Mouse (Mus musculus): ENCODE data around the gene Sh3glb1. TPM values are rescaled to one million over a fixed set of nuclear protein-coding genes. Genes with fewer than 3 reads are reported as not detected.

Sh3glb1 gene
- polyA plus RNA-seq, 1 experiment = 253 TPM

DNA sequence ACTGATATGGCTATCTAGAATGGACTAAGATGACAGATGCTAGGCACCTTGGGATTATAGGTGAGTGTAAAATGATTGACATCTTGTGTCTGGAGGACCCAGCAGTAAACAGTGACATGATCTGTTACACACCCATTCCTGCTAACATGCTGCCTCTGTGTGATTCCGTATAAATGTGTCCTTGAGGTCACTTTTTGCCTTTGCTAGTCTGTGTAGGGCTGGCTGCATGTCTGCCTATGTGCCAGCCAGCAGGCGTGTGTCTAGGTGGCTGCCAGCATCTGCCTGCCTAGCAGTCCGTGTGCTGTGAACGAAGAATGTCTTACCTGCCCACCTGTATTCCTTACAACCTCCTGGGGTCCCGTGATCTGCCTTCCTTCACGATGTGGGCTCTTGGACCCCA lies 42.4 kb downstream of the Sh3glb1 start:
- TF ChIP-seq CTCF (IDR thresholded peaks at IDR 0.05; ENCODE audit: borderline replicate concordance, insufficient read depth, low read length) = no peak
- TF ChIP-seq POLR2A (IDR thresholded peaks at IDR 0.05; ENCODE audit: low read depth, low read length) = no peak
- no peak overlapping the region for H3K27ac ChIP-seq (ENCODE audit: insufficient read depth, low read length)
- peaks cover 8% of the 10 kb centered on the region; the same call in 1 of the 2 replicates for H3K4me1 ChIP-seq (ENCODE audit: control insufficient read depth, insufficient read depth, low read length)
- no peak overlapping the region for H3K4me3 ChIP-seq (ENCODE audit: insufficient read depth, low read length)

DNA sequence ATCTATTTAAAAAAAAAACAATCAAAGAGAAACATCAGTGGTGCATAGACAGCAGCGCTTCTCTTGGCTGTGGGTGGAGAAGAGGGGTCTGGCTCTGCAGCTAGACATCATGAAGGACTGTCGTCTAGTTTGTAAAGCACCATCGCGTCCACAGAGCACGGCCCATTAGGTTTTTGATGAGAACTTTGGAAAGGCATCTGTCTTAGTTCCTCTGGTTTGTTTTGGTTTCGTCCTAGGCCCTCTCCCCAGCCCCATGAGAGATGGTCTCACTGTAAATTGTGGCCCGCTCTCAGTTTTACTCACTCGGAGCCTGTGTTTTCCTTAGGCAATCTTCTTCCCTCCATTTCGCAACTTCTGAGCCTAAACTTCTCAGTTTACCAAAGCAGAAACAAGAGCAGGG lies 43.9 kb downstream of the Sh3glb1 start:
- peaks cover 8% of the 10 kb centered on the region; the same call in 1 of the 2 replicates for H3K4me1 ChIP-seq (ENCODE audit: control insufficient read depth, insufficient read depth, low read length)
- TF ChIP-seq CTCF (IDR thresholded peaks at IDR 0.05; ENCODE audit: borderline replicate concordance, insufficient read depth, low read length) = no peak
- no peak for TF ChIP-seq POLR2A (IDR thresholded peaks at IDR 0.05; ENCODE audit: low read depth, low read length)
- H3K27ac ChIP-seq (ENCODE audit: insufficient read depth, low read length) = no peak overlapping the region
- no peak overlapping the region for H3K4me3 ChIP-seq (ENCODE audit: insufficient read depth, low read length)

DNA sequence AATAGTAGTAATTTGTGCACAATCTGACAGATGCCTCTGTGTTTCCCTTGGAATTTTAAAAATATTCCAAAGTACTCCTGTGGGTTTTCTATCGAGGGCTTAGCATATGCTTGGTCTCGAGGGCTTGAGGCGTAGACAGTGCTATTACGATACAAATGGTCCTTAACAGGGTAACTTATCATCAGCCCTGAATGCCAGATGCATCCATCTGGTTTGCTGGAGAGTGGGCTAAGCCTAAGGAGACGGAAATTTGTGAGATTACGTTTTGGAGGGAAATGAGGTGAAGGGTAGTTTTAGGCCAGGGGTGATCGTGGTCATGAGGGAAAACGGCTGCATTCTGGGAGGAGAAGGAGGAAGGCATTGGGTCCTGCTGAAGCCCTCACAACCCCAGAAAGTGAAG lies 48.1 kb downstream of the Sh3glb1 start:
- TF ChIP-seq POLR2A (IDR thresholded peaks at IDR 0.05; ENCODE audit: low read depth, low read length) (no peak), CTCF (IDR thresholded peaks at IDR 0.05; ENCODE audit: borderline replicate concordance, insufficient read depth, low read length) (no peak)
- H3K27ac ChIP-seq (ENCODE audit: insufficient read depth, low read length) = no peak overlapping the region
- H3K4me3 ChIP-seq (ENCODE audit: insufficient read depth, low read length) = no peak overlapping the region
- peaks cover 6% of the 10 kb centered on the region; the same call in 1 of the 2 replicates for H3K4me1 ChIP-seq (ENCODE audit: control insufficient read depth, insufficient read depth, low read length)

DNA sequence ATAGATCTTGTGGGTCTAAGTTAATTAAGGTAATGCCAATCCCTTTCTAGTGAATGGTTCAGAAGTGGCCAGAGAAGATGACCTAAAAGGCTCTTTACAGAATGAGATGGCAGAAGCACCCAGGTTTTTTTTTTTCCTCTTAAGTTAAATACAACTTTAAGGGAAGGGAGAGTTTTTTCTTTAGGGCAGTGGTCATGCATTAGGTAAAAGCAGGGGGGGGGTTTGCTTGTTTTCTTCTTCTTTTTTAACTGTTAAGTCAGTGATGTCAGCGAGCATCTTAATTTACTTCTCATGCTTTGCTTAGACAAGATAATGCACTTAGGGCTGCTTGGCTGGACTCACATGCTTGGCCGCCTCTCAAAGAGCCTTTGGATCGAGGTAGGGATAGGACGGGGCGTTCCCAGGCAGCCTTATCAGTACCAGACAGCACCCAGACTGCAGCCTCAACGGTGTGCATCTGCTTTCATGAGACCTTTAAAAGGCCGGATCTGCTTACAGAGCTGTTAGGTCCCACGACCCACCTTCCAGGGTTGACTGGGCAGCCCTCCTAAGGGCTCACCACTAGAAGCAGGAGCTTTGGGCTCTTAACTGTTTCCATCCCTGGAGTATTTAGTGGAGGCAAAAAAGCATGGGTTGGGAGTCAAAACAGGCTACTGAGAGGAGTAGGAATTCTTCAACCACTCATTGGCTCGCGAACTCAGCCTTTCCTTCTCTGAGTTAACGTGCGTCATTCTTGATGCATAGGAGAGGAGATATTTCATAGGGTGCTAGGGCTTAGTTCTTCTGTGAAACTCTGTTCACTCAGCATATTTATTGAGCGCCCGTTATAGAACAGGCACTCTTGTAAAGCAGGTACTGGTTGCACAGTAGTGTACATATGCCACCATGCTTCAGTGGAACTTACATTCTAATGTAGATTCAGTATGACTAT lies 49.9 kb downstream of the Sh3glb1 start:
- Histone ChIP-seq H3K4me3 (ENCODE audit: insufficient read depth, low read length) (no peak overlapping the region), H3K27ac (ENCODE audit: insufficient read depth, low read length) (peak overlapping the region; percentile 40; the same call in 1 of the 2 replicates)
- TF ChIP-seq CTCF (IDR thresholded peaks at IDR 0.05; ENCODE audit: borderline replicate concordance, insufficient read depth, low read length) (no peak), POLR2A (IDR thresholded peaks at IDR 0.05; ENCODE audit: low read depth, low read length) (no peak)

DNA sequence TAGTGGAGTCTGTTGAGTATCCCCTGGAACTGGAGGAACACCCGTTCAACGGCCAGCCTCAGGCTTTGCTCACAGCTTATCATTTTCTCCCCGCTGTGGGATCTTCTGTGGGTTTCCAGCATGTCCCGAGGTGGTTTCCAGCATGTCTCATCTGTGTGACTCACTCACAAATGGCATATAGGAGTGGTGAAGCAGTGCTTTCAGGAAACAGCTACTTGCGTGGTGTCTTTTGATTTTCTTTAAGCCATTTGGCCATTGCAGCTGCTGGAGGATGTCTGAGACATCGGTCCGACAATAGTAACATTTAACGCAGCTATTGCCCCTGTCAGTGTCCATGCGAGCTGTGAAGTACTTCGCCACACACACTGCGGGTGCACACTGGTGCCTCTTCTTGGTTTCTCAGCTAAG lies 50.7 kb downstream of the Sh3glb1 start:
- Histone ChIP-seq H3K27ac (ENCODE audit: insufficient read depth, low read length) (peak overlapping the region; percentile 76), H3K4me1 (ENCODE audit: control insufficient read depth, insufficient read depth, low read length) (peaks cover 12% of the 10 kb centered on the region; the same call in 1 of the 2 replicates), H3K4me3 (ENCODE audit: insufficient read depth, low read length) (no peak overlapping the region)
- TF ChIP-seq CTCF (IDR thresholded peaks at IDR 0.05; ENCODE audit: borderline replicate concordance, insufficient read depth, low read length) = no peak
- TF ChIP-seq POLR2A (IDR thresholded peaks at IDR 0.05; ENCODE audit: low read depth, low read length) = no peak

More for the DNA sequence above, 49.9 kb downstream of the Sh3glb1 start:
- H3K4me1 ChIP-seq (ENCODE audit: control insufficient read depth, insufficient read depth, low read length) = peaks cover 10% of the 10 kb centered on the region; the same call in 1 of the 2 replicates

DNA sequence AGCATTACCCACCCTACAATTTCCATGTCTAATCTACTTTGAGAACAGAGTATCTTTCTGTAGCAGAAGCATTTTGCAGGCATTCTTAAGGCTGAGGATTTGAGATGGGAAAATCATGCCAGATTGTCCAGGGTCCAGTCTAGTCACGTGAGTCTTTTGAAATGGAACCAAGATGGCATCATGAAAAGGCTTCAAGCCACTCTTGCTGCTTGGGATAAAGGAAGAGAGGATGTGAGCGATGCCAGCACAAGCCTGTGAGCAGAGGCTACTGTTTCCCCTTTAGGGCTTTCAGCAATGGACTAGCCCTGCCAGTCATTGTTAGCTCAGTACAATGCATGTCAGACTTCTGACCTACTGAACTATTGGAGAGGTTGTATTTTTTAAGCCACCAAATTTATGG lies 51.2 kb downstream of the Sh3glb1 start:
- peaks cover 15% of the 10 kb centered on the region; the same call in 1 of the 2 replicates for H3K4me1 ChIP-seq (ENCODE audit: control insufficient read depth, insufficient read depth, low read length)
- H3K4me3 ChIP-seq (ENCODE audit: insufficient read depth, low read length) = no peak overlapping the region
- no peak for TF ChIP-seq POLR2A (IDR thresholded peaks at IDR 0.05; ENCODE audit: low read depth, low read length)
- no peak for TF ChIP-seq CTCF (IDR thresholded peaks at IDR 0.05; ENCODE audit: borderline replicate concordance, insufficient read depth, low read length)
- H3K27ac ChIP-seq (ENCODE audit: insufficient read depth, low read length) = peak overlapping the region; percentile 76

DNA sequence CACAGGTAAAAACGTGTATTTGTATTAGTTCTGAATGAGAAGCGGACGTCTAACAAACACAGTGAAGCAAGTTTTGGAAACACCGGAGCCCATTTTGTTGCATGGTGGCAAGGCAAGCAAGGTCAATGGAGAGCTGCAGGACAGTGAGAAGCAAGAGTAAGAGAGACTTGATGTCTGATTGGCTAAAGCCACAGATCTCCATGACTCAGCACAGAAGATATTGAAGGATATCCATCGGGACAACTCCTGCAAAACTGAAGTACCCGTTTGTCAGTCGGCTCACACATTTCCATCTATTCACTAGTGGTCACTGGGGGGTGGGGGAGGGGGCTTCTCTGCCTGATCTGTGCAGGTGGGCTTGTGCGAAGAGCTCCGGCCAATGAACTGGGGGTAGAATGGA lies 52.1 kb downstream of the Sh3glb1 start:
- Histone ChIP-seq H3K4me1 (ENCODE audit: control insufficient read depth, insufficient read depth, low read length) (peaks cover 15% of the 10 kb centered on the region), H3K4me3 (ENCODE audit: insufficient read depth, low read length) (no peak overlapping the region), H3K27ac (ENCODE audit: insufficient read depth, low read length) (no peak overlapping the region)
- no peak for TF ChIP-seq CTCF (IDR thresholded peaks at IDR 0.05; ENCODE audit: borderline replicate concordance, insufficient read depth, low read length)
- TF ChIP-seq POLR2A (IDR thresholded peaks at IDR 0.05; ENCODE audit: low read depth, low read length) = no peak

DNA sequence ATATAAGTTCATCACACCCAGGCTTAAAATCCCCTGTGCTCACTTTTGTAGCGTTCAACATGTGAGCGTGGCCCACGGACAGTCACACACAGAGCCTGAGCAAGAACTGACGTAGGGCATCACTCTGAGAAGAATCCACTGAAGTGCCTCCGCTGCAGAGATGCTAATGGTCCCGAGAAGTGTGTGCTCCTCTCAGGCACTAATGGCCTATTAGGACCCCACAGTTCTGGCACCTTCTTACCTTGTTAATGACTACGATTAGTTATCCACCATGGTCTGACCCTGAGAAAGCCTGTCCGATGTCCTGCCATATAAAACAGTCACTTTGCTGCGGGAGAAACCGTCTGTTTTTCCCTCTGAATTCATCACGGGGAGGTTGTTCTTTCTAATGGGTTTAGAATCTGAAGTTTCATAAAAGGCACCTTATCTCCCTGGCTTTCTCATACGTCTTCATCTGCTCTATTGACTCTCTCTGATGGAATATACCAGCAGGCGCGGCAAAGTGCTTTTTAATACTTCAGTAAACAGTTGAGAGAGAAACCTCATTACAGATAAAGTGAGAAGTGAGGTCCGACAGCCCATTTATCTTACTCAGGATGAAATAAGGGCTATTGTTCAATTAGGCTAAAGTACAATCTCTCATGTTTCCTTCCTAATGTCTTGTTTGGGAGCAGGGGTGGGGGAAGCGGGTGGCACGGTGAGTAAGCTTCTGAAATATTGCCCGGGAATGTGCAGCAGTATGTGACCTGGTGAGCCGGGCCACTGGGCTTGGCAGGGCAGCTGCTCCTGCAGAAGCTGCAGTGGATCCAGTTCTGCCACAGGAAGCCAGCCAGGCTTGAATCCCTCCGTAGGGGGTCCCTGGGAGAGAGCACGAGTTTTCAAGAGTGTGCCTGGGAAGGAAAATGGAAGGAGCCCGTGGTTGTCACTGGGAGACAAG lies 55.5 kb downstream of the Sh3glb1 start:
- Histone ChIP-seq H3K4me3 (ENCODE audit: insufficient read depth, low read length) (no peak overlapping the region), H3K27ac (ENCODE audit: insufficient read depth, low read length) (peak overlapping the region; percentile 57; the same call in 1 of the 2 replicates), H3K4me1 (ENCODE audit: control insufficient read depth, insufficient read depth, low read length) (peaks cover 15% of the 10 kb centered on the region)
- no peak for TF ChIP-seq CTCF (IDR thresholded peaks at IDR 0.05; ENCODE audit: borderline replicate concordance, insufficient read depth, low read length)
- no peak for TF ChIP-seq POLR2A (IDR thresholded peaks at IDR 0.05; ENCODE audit: low read depth, low read length)

DNA sequence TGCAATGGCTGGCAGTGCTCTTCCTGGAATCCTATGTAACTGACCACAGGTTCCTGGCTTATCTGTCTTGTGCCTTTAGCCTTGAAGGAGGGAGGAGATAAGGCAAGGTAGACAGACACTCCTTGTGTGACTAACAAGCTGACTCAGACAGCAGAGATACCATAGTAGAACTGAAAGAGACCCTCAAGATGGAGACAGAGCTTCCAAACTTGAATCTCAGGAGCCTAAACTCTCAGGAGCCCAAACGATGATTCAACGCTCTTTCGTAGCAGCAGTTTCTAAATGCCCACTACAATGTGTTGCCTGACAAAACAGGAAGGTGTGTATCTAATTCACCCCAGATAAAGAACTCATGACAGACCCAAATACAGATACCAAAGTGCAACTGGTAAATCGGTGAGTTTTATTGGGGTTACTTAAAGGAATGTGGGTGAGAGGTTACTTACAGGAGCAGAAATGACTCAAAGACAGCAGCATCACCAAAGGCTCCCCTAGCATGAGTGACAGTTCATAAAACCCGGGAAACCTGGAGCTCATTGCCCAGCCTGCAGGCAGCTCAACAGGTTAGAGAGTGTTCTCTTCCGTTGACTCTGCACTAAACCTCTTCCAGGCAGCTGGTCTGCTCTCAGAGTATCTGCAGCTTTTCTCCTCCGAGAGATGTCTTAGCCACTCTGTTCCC lies 56.6 kb downstream of the Sh3glb1 start:
- peaks cover 9% of the 10 kb centered on the region; the same call in 1 of the 2 replicates for H3K4me1 ChIP-seq (ENCODE audit: control insufficient read depth, insufficient read depth, low read length)
- no peak overlapping the region for H3K27ac ChIP-seq (ENCODE audit: insufficient read depth, low read length)
- no peak for TF ChIP-seq POLR2A (IDR thresholded peaks at IDR 0.05; ENCODE audit: low read depth, low read length)
- no peak for TF ChIP-seq CTCF (IDR thresholded peaks at IDR 0.05; ENCODE audit: borderline replicate concordance, insufficient read depth, low read length)
- H3K4me3 ChIP-seq (ENCODE audit: insufficient read depth, low read length) = no peak overlapping the region

All from embryonic fibroblast, embryonic 13.5 days (primary cell).